Mouse (Mus musculus): ENCODE measurements at regions not wholly inside any gene's neighbourhood (a gene's known extent, or its start where the extent isn't known, plus 50 kb on each side); places are given as distances from the start of the nearest gene placed in this dataset.
"Not testable (repeated sequence)": the region's sequence is repeated elsewhere in the genome, so short reads cannot be mapped to it uniquely, and the experiment has no call there.

- DNase-seq = no peak
These were observed 93.3 kb upstream of the Zfp706 start for GRCm38 (mm10) chr15:37100767-37101288.

- peak; percentile 61 for DNase-seq
These were observed 92.6 kb upstream of the Zfp706 start for GRCm38 (mm10) chr15:37099927-37100766.

GRCm38 (mm10) chr15:37099176-37099575 lies 91.6 kb upstream of the Zfp706 start:
- DNase-seq = no peak

- DNase-seq = no peak
These were observed 89.9 kb upstream of the Zfp706 start for GRCm38 (mm10) chr15:37097426-37097825.

DNA sequence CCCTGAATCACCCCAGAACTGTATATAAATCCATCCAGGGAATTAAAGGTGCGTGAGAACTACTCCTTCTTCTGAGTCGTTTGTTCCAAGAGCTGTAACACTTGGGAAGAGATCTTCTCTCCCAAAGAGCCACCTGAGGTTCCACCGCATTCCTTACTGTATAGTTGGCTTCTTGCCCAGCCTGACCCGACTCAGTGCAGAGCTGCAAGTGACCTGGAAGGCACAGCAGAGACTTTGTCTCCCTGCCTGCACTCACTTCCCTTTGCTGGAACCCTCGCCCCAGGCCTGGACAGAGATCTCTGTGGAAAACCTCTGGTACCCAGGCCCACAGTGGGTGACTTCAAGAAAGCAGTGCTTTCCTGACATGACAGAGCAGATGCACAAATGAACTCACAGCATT lies 83.6 kb upstream of the Zfp706 start:
- peak; percentile 1 for DNase-seq

GRCm38 (mm10) chr15:37083726-37084125 lies 76.2 kb upstream of the Zfp706 start:
- DNase-seq = peak; percentile 1

- DNase-seq = no peak
These were observed 74.3 kb upstream of the Zfp706 start for GRCm38 (mm10) chr15:37081836-37082235.

- DNase-seq = peak; percentile 0
These were observed 73.4 kb upstream of the Zfp706 start for GRCm38 (mm10) chr15:37080931-37081330.

GRCm38 (mm10) chr15:37080395-37080794 lies 72.8 kb upstream of the Zfp706 start:
- no peak for DNase-seq

- DNase-seq = not testable (repeated sequence)
These were observed 66.6 kb upstream of the Zfp706 start for GRCm38 (mm10) chr15:37074207-37074606.

DNA sequence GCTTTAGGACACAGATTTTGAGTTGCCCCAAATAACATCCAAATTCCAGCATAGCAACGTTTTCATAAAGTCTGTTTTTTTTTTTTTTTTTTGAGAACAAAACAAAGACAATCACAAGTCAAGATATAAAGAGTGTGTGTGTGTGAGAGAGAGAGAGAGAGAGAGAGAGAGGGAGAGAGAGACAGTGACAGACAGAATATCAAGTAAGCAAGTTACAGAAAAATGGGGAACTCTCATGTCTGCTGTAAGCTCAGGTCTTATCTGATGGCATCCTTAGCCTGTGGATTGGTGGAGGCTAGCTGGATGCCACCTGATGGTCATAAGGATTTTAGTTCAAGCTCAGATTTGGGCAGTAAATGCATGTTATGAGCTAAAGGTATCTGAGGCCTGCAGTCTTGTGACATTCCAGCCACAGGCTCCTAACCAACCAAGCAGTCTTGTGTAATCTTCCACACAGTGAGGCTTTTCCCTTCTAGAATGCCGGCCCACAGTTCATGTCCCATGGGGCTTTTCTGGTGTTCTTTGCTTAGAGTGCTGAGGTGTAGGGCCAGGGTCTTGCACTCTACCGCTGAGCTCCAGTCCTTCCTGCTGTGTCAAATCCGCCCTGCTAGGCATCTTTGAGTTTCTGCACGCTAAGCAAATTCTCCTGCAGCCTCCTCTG lies 64.8 kb upstream of the Zfp706 start:
- DNase-seq = no peak

GRCm38 (mm10) chr15:37070188-37070587 lies 62.6 kb upstream of the Zfp706 start:
- DNase-seq = no peak

DNA sequence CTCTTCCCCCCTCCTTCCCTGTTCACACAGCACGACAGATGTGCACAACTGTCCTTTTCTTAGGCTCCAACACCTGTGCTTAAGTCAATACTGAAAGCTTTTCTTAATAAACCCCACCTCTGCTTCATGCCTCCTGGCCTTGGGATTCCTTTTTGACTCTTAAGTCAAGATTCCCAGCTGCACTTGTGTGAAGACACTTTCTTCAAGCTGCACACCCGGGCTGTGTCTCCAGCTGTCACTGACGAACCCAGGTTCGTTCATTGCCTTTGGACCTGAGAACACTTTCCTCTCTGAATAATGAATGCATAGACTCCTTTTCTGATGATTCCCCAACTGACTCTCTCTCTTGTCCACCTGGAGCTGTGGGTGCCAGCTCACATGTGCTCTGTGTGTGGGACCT lies 59.8 kb upstream of the Zfp706 start:
- DNase-seq = no peak

GRCm38 (mm10) chr15:37065926-37066550 lies 58.5 kb upstream of the Zfp706 start:
- no peak for DNase-seq

- DNase-seq = no peak
These were observed 57.8 kb upstream of the Zfp706 start for GRCm38 (mm10) chr15:37065408-37065807.

DNA sequence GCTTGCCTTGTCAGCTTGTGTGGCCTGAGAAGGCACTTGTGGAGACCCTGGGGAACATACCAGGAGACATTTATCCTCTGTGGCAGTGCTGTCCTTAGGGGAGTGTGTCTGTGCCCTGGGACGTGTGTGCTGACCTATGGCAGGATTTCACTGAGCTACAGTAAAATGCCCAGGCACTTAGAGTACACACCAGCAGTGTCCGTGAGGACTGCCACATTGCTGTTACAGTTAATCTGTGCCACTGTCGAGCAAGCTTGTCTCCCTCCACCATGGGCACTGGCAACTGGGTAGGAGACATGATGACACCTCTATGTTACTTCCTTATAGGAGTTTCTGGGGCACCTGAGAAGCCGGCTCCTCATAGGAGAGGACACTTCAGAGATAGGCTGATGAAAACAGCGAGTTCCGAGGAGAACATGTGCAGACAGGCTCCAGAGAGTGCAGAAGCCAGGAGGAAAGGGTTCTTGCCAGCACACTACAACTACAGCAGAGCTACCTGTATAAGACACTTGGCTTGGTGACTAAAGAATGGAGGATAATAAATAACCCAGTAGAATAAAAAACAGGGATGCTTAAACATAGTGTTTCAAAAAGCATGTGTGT lies 56.3 kb upstream of the Zfp706 start:
- DNase-seq = no peak

DNA sequence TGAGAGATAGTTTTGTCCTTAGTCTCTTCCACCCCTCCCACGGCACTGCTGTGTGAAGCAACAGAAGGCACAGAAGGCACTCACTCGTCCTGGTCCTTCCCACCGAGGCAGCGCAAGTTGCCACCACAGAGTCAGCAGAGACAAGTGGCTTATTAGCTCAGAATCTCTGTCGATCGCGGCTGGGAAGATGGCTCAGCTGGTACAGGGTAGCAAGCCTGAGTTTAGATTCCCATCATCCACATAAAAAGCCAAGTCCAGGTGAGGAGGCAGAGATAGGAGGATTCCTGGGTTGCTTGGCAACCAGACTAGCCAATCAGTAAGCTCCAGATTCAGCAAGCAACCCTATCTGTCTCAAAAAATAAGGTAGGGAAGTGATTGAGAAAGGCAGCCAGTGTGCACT lies 55.0 kb upstream of the Zfp706 start:
- DNase-seq = no peak

DNA sequence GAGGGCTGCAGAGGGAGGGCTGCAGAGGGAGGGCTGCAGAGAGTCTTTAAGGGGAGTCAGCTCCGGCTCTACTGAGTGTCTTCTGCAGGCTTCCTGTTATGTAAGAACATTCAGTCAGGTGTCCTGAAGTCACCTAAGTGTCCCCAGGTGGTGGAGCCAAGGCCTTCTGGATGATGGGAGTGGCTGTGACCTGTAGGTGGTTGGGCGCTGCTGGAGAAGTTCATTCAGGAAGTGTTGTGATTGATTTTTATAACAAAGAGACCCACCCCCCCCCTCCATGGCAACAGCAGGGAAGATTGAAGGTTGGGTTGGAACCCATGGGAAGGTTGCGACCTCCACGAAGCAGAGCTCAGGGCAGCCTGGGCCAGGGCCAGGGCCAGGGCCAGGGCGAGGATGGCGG lies 53.9 kb upstream of the Zfp706 start:
- no peak for DNase-seq

GRCm38 (mm10) chr15:37060831-37061230 lies 53.3 kb upstream of the Zfp706 start:
- DNase-seq = no peak
